Mouse (Mus musculus) embryonic fibroblast, embryonic 13.5 days (primary cell): ENCODE data around the gene Zfp286.

Experiments
- CTCF ChIP-seq: IDR thresholded peaks from 2 replicates; pipeline ENCODE4 v1.5.1; 2011; ENCODE audit warnings: mild to moderate bottlenecking, control low read depth, low read length, moderate library complexity, borderline replicate concordance; ENCODE audit not compliant: insufficient read depth
- POLR2A ChIP-seq: IDR thresholded peaks from 2 replicates; pipeline ENCODE4 v1.6.1; 2011; ENCODE audit warnings: low read depth, mild to moderate bottlenecking, control low read depth, low read length, moderate library complexity

GRCm38 (mm10) chr11:62706141-62706540, 83.1 kb downstream of the Zfp286 start:
- no peak for TF ChIP-seq CTCF
- TF ChIP-seq POLR2A, result no peak
